Mouse (Mus musculus) limb, embryonic 10.5 days (tissue): ENCODE measurements around the gene Cd3eap. TPM values are rescaled to one million over a fixed set of nuclear protein-coding genes. Genes with fewer than 3 reads are reported as not detected.

Experiments used
- DNase-seq: peaks from one replicate; pipeline ENCODE4 v3.0.0-alpha.2; 2017; ENCODE audit warnings: low spot score
- H3K27ac ChIP-seq: fragments of 300-500 bp; sonication (generic); 2 replicates; pipeline ENCODE4 v1.5.1; 2016; ENCODE audit warnings: mild to moderate bottlenecking
- H3K27me3 ChIP-seq: fragments of 300-500 bp; sonication (generic); 2 replicates; pipeline ENCODE4 v1.6.1; 2016; ENCODE audit warnings: low read depth, mild to moderate bottlenecking; ENCODE audit not compliant: poor library complexity, severe bottlenecking
- H3K36me3 ChIP-seq: fragments of 300-500 bp; sonication (generic); 2 replicates; pipeline ENCODE4 v1.6.1; 2016; ENCODE audit warnings: mild to moderate bottlenecking, moderate library complexity
- H3K4me1 ChIP-seq: fragments of 300-500 bp; sonication (generic); 2 replicates; pipeline ENCODE4 v1.6.1; 2016
- H3K4me3 ChIP-seq: fragments of 300-500 bp; sonication (generic); 2 replicates; pipeline ENCODE4 v1.5.1; 2016; ENCODE audit warnings: mild to moderate bottlenecking, moderate library complexity
- H3K9me3 ChIP-seq: fragments of 300-500 bp; sonication (generic); replicated peaks from 2 replicates; pipeline ENCODE4 v1.6.1; 2016; ENCODE audit warnings: mild to moderate bottlenecking
- WGBS: fragments of 180-500 bp; shearing (Covaris S2); methylation state at CpG from one replicate; pipeline ENCODE4 v1.1.7; 2016; 5-methylcytosine and 5-hydroxymethylcytosine counted together
- polyA plus RNA-seq: library from polyadenylated mRNA; unstranded; fragments of >200 nt; fragmentation: Nextera tagmentation; extraction: Ambion mirVana; gene quantifications from 2 replicates; pipeline ENCODE4 v1.2.1, GENCODE M21; 2016

Gene Cd3eap
- polyA plus RNA-seq, 1 experiment from 2014 or later, result 28.3 TPM

DNA sequence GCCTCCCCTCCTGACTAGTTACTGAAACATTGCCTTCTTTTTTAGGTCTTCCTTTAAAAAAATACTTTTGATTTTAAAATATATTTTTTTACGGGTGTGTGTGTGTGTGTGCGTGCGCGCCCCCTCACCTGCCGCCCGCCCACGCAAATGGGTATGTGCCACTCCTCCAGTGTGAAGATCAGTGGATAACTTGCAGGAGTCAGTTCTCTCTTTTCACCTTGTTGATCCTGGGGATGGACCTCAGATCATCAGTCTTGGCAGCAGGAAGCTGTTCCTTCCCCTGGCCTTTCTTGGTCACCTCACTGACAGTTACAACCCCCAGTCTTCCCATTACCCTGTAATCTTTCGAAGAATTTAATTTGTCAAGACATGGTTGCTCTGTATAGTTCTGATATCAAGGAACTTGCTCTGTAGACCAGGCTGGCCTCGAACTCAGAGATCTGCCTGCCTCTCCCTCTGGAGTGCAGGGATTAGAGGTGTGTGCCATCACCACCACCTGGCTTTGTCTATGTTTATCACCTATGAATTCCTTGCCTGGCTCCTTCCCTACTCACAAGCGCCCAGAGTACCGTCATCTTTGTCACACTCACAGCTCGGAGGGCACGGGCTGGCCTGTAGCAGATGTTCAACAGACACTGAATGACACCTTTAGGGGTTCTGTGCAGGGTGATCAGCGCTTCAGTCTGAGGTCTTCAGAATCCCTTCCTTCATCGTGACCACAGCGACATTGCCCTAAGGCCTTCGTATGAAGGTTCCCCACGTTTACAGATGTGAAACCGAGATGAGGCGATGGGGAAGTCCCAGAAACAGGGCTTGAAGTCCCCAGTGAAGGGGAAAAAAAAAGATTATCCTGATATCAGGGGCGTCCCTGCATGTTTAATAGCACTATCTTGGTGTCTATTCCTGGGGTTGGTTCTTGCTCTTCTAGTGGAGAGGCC lies 33.8 kb downstream of the Cd3eap start:
- no peak overlapping the region for H3K27ac ChIP-seq
- peaks cover 23% of the 10 kb centered on the region for H3K4me1 ChIP-seq
- WGBS, result 72% methylated on average over 21 of the region's 21 CpGs
- no peaks in the 10 kb centered on the region for H3K9me3 ChIP-seq
- H3K4me3 ChIP-seq, result no peak overlapping the region
- H3K36me3 ChIP-seq, result no peaks in the 10 kb centered on the region
- no peak for DNase-seq
- H3K27me3 ChIP-seq, result peaks cover 29% of the 10 kb centered on the region; the same call in 1 of the 2 replicates

DNA sequence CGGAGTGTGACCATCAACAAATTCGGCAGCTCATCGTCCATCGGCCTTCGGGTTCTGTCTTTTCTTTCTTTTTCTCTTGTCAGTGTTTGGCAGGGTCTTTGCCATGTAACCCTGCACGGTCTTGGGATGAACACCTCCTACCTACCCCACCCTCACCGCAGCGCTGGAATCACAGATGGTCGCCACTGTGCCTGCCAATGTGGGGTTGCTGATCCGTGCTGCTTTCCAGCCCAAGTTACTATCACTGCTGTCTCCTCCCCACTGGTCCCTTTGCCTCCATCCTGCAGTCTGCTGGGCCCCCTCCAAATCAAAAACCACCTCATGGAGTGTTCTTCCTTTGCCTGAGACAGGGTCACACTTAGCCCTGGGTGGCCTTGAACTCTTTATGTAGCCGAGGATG lies 35.1 kb downstream of the Cd3eap start:
- Histone ChIP-seq H3K4me1 (peaks cover 36% of the 10 kb centered on the region), H3K4me3 (no peak overlapping the region), H3K27me3 (peaks cover 35% of the 10 kb centered on the region), H3K9me3 (no peaks in the 10 kb centered on the region), H3K27ac (no peak overlapping the region), H3K36me3 (no peaks in the 10 kb centered on the region)
- no peak for DNase-seq
- WGBS, result 88% methylated on average over 11 of the region's 11 CpGs

DNA sequence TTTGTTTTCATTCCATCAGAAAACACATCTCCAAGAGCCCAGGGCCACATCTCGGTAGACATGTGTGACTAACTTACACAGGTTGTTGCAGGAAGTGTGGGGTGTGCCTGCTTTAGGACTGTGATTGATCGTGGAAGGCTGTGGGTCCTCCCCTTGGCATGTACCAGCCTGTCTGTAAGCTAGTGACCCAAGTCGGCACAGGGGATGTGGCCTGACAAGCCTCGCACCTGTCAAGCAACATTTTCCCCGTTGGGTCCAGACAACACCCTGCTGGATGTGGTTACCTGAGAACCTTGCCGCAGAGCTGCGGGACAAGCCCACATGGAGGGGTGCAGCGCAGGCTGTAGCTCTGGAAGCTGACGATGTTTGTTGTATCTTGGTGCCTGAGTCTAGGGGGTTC lies 36.8 kb downstream of the Cd3eap start:
- H3K9me3 ChIP-seq, result no peaks in the 10 kb centered on the region
- peaks cover 31% of the 10 kb centered on the region for H3K4me1 ChIP-seq
- no peaks in the 10 kb centered on the region for H3K36me3 ChIP-seq
- no peak overlapping the region for H3K27ac ChIP-seq
- DNase-seq, result no peak
- H3K4me3 ChIP-seq, result no peak overlapping the region
- 49% methylated on average over 9 of the region's 9 CpGs for WGBS
- H3K27me3 ChIP-seq, result peaks cover 52% of the 10 kb centered on the region

DNA sequence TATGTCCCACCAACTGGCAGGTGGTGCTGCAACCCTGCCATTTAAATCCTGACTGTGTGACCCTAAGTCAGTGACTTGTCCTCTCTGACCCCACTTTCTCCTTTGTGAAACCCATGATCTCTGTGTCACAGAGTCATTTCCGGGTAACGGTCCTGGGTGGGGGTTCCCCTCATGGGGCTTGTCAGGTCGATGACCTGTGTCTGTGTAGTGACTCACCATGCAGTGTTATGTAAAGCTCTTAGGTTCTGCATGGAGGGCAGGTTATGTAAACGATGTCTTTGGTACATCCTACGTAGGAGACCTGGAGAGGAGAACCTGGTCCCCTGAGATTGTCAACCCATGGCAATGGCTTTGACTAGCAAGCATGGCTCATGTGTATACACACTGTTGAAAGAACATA lies 37.8 kb downstream of the Cd3eap start:
- 69% methylated on average over 5 of the region's 5 CpGs for WGBS
- Histone ChIP-seq H3K27me3 (peaks cover 62% of the 10 kb centered on the region), H3K4me1 (peaks cover 20% of the 10 kb centered on the region), H3K9me3 (no peaks in the 10 kb centered on the region), H3K36me3 (no peaks in the 10 kb centered on the region), H3K4me3 (no peak overlapping the region), H3K27ac (no peak overlapping the region)
- no peak for DNase-seq

DNA sequence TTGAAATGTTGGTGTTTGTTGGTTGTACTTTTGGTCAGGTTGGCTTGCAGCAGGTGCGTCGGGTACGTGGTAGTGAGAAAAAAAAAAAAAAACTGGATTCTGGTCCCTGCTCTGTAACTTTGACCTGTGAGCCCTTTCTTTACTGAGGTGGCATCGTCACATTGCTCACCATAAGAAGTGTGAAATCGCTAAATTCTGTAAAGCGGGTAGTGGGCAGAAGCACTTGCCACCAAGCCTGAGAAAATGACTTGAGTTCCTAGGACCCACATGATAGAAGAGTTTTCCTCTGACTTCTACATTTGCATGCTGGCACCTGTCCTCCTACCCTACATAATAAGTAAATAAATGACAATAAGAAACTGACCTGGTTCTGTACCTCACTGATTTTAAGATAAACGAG lies 38.6 kb downstream of the Cd3eap start:
- Histone ChIP-seq H3K9me3 (no peaks in the 10 kb centered on the region), H3K27me3 (peaks cover 70% of the 10 kb centered on the region), H3K36me3 (no peaks in the 10 kb centered on the region), H3K27ac (no peak overlapping the region), H3K4me1 (peaks cover 15% of the 10 kb centered on the region), H3K4me3 (peak overlapping the region; percentile 52; the same call in 1 of the 2 replicates)
- DNase-seq, result no peak
- WGBS, result 46% methylated on average over 7 of the region's 7 CpGs

DNA sequence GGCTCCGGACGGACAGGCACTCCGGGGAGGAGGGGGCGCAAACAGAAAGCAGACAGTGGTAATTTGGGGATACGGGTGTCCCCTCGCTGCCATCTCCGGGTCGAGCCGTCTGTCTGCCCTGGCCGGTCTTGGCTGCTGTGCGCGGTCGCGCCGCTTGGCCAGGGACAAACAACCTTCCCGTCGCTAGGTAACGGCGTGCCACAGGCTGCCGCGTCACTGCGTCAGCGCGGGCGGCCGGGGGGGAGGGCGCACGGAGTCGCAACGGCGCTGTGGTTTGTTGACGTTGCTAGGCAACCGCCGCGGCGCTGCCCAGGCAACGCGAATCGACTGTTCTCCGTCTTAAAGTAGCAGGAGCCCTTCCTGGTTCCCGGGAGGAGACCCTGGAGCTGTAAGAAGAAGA lies 39.4 kb downstream of the Cd3eap start:
- peak; percentile 99 for DNase-seq
- Histone ChIP-seq H3K9me3 (no peaks in the 10 kb centered on the region), H3K27ac (peak overlapping the region; percentile 65), H3K27me3 (peaks cover 77% of the 10 kb centered on the region), H3K36me3 (no peaks in the 10 kb centered on the region), H3K4me1 (peaks cover 14% of the 10 kb centered on the region), H3K4me3 (peak overlapping the region; percentile 52)
- WGBS, result under 1% methylated on average over 41 of the region's 41 CpGs

DNA sequence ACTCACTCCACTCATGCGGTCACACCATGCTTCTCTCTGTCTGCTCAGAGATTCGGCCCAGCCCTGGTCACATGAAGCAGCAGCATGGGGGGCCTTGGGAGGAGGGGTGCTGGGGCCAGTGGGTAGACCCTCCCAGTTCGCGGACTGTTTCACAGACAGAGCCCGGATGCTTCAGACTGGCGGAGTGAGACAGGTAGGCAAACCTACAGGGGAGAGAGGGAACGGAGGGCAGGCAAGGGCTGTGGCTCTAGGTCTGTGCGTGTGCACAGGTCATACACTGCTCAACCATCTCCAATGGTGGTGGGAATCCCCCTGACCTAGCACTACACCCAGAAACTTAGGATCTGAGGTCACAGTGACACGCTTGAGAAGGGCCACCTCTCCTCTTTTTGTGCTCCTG lies 39.8 kb downstream of the Cd3eap start:
- 19% methylated on average over 9 of the region's 9 CpGs for WGBS
- Histone ChIP-seq H3K4me1 (peaks cover 14% of the 10 kb centered on the region), H3K4me3 (peak overlapping the region; percentile 52), H3K27ac (peak overlapping the region; percentile 65), H3K9me3 (no peaks in the 10 kb centered on the region), H3K27me3 (peaks cover 77% of the 10 kb centered on the region), H3K36me3 (no peaks in the 10 kb centered on the region)
- peak; percentile 53 for DNase-seq

DNA sequence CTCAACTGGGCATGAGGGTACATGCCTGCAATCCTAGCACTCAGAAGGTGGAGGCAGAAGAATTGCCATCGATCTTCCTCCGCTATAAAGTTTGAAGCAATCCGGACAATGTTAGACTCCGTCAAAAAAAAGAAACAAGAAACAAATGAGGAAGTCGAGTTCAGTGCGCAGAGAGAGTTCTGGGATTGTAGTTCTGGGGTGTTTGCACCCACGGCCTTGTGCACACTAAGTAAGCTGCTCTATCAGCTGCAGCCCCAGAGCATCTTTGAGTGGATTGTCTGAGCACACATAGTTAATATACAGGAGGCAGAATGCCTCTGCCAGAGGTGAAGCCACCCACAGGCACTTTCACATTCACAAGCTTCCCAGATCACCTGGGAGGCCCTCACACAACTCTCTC lies 40.6 kb downstream of the Cd3eap start:
- Histone ChIP-seq H3K27me3 (peaks cover 77% of the 10 kb centered on the region), H3K9me3 (no peaks in the 10 kb centered on the region), H3K36me3 (no peaks in the 10 kb centered on the region), H3K27ac (no peak overlapping the region), H3K4me3 (no peak overlapping the region), H3K4me1 (peaks cover 14% of the 10 kb centered on the region)
- WGBS, result 82% methylated on average over 7 of the region's 7 CpGs
- no peak for DNase-seq

DNA sequence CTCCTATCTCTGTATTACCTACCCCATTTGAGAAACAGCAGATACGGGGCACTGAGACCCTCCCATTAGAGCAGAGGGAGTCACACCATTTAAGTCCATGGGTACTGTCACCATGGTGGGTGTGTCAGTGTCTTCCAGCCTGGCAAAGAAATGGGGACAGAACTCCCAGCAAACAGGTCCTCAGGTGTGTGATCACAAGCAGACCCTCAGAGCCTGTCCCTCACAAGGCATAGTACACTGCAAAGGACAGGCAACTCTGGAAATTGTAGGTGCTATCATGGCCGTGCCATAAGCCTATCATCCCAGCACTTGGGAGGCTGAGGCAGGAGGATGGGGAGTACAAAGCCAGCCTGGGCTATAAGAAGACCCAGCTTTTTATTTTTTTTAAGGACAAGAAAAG lies 41.1 kb downstream of the Cd3eap start:
- H3K27me3 ChIP-seq, result peaks cover 76% of the 10 kb centered on the region

DNA sequence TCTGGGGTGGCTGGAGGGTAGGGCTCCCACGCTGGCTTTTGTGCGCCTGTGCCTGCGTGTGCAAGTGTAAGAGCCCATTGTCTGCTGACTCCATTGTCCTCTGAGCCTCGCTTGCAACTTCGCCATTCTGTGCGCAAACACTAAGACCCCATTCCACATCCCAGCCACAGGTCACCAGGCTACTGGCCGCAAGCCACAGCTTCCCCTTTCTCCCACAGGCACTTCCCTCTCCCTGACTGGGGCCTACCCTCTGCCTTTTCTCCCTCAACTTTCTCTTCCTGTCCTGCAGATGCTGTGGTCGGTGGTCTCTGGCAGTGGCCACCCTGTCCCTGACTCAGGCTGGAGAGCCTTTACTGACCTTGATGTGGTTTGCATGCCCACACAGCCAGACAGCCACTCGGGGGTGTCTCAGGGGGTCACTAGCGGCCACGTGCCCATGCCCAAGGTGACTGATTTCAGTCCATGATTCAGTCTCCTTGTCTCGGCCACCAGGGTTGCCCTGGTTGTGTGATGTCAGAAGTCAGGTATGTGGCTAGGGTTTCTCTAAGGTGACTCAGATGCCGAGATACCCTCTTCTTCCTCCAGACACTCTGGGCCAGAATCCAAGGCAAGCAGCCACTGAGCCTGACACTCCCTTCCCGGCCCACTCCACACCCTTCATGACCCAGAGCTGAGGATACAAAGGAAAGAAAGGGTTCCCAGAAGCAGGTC lies 42.7 kb downstream of the Cd3eap start:
- no peak overlapping the region for H3K27ac ChIP-seq
- H3K4me1 ChIP-seq, result peaks cover 14% of the 10 kb centered on the region
- H3K27me3 ChIP-seq, result peaks cover 70% of the 10 kb centered on the region
- WGBS, result 65% methylated on average over 14 of the region's 14 CpGs
- no peak for DNase-seq
- no peaks in the 10 kb centered on the region for H3K36me3 ChIP-seq
- no peaks in the 10 kb centered on the region for H3K9me3 ChIP-seq
- H3K4me3 ChIP-seq, result no peak overlapping the region

More for the DNA sequence above, 41.1 kb downstream of the Cd3eap start:
- 68% methylated on average over 2 of the region's 2 CpGs for WGBS
- no peak overlapping the region for H3K27ac ChIP-seq
- H3K36me3 ChIP-seq, result no peaks in the 10 kb centered on the region
- no peak for DNase-seq
- H3K9me3 ChIP-seq, result no peaks in the 10 kb centered on the region
- peaks cover 14% of the 10 kb centered on the region for H3K4me1 ChIP-seq
- H3K4me3 ChIP-seq, result no peak overlapping the region

DNA sequence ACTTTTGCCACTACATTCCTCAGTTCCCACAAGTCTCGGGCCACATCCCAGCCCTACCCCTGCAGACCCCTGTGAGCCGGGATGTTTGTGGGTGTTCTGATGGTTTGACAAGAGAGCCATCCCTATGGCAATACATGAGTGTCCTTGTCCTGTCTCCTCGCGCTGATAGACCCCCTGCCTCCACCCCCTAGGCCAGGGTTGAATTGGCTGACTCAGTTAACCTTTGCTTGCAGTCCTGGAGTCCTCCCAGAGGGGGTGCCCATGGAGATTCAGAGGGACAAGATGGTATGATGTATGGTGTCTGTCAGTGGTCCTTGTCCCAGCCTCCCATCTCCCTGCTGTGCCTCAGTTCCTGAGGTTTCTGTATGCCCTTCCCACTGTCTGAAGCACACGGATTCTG lies 45.2 kb downstream of the Cd3eap start:
- no peak for DNase-seq
- WGBS, result 54% methylated on average over 5 of the region's 5 CpGs
- Histone ChIP-seq H3K27me3 (peaks cover 57% of the 10 kb centered on the region), H3K4me1 (peaks cover 12% of the 10 kb centered on the region), H3K4me3 (no peak overlapping the region), H3K9me3 (no peaks in the 10 kb centered on the region), H3K27ac (no peak overlapping the region), H3K36me3 (no peaks in the 10 kb centered on the region)

DNA sequence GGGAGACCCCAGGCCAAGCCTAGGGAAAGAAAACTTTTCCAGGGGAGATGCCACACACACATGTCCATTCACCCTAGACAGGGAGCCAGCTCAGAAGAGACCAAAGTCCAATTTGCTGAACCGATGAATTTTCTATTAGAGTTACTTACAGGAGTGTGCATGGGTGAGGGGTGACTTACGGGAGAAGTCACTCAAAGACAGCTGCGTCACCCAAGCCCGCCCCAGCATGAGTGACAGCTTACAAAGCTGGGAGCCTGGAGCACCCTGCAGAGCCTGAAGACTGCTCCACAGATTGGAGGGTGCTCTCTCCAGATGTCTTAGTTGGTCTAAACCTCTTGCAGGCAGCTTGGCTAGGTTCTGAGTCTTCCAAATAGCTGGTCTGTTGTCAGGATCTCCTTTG lies 47.3 kb downstream of the Cd3eap start:
- 33% methylated on average over 4 of the region's 4 CpGs for WGBS
- no peaks in the 10 kb centered on the region for H3K9me3 ChIP-seq
- H3K27me3 ChIP-seq, result peaks cover 47% of the 10 kb centered on the region

More for the DNA sequence above, 47.3 kb downstream of the Cd3eap start:
- Histone ChIP-seq H3K4me1 (peaks cover 29% of the 10 kb centered on the region), H3K36me3 (no peaks in the 10 kb centered on the region), H3K4me3 (no peak overlapping the region), H3K27ac (no peak overlapping the region)
- DNase-seq, result no peak
